7 mouse cellular contexts compared by ENCODE assay signal in genomic region chr15:89547824-89548601, GRCm38 (mm10). TPM values are rescaled to one million over a fixed set of nuclear protein-coding genes. Genes with fewer than 3 reads are reported as not detected.
A peak's percentile ranks its signal among the peaks of the same experiment; 100 is the strongest.
DNase-seq lines count a peak whose midpoint lies in the region; ATAC-seq and TF ChIP-seq lines count a peak whose summit lies in the region.

No protein-coding gene starts in this region.

- H3K9me3 ChIP-seq in lung, postnatal 0 days (ENCODE audit: low read length): no peaks in the 10 kb centered on the region
- H3K9me3 ChIP-seq in hindbrain, embryonic 15.5 days: no peaks in the 10 kb centered on the region
- no peaks in the 10 kb centered on the region for H3K9me3 ChIP-seq in midbrain, postnatal 0 days (ENCODE audit: low read length)

- WGBS in lung, postnatal 0 days: 34% methylated on average over 44 of the region's 58 CpGs
- 11% methylated on average over 58 of the region's 58 CpGs for WGBS in hindbrain, embryonic 15.5 days
- WGBS in midbrain, postnatal 0 days: 27% methylated on average over 53 of the region's 58 CpGs

- peak; percentile 30 for ATAC-seq in lung, postnatal 0 days
- peak; percentile 68 for ATAC-seq in hindbrain, embryonic 15.5 days (ENCODE audit: low FRiP score, low read depth)
- peak; percentile 64 for ATAC-seq in midbrain, postnatal 0 days (ENCODE audit: low FRiP score)

- no peak overlapping the region for H3K9ac ChIP-seq in lung, postnatal 0 days (replicated peaks; ENCODE audit: low read depth)
- H3K9ac ChIP-seq in hindbrain, embryonic 15.5 days: no peak overlapping the region; the same call in 1 of the 2 replicates
- 0 out of 2 replicates have a peak overlapping the region, but pooled peaks have one; percentile 19 for H3K9ac ChIP-seq in midbrain, postnatal 0 days (replicated peaks; ENCODE audit: low read length, poor library complexity, severe bottlenecking)

- no peaks in the 10 kb centered on the region for H3K4me1 ChIP-seq in lung, postnatal 0 days (ENCODE audit: insufficient read depth, low read depth, low read length)
- H3K4me1 ChIP-seq in hindbrain, embryonic 15.5 days (replicated peaks): peaks cover 23% of the 10 kb centered on the region
- no peaks in the 10 kb centered on the region for H3K4me1 ChIP-seq in midbrain, postnatal 0 days (ENCODE audit: insufficient read depth, low read length)

- peak overlapping the region; percentile 14; the same call in 1 of the 2 replicates for H3K4me3 ChIP-seq in lung, postnatal 0 days (ENCODE audit: low read depth, low read length)
- peak overlapping the region; percentile 13; the same call in 1 of the 2 replicates for H3K4me3 ChIP-seq in hindbrain, embryonic 15.5 days
- H3K4me3 ChIP-seq in midbrain, postnatal 0 days (ENCODE audit: low read depth, low read length): no peak overlapping the region

- peak overlapping the region; percentile 47 for H3K4me2 ChIP-seq in lung, postnatal 0 days (replicated peaks; ENCODE audit: low read depth, low read length)
- H3K4me2 ChIP-seq in hindbrain, embryonic 15.5 days: peak overlapping the region; percentile 45
- peak overlapping the region; percentile 20 for H3K4me2 ChIP-seq in midbrain, postnatal 0 days (ENCODE audit: low read depth, low read length, poor library complexity, severe bottlenecking)

- H3K27me3 ChIP-seq in lung, postnatal 0 days (replicated peaks; ENCODE audit: insufficient read depth, low read length): no peaks in the 10 kb centered on the region
- no peaks in the 10 kb centered on the region for H3K27me3 ChIP-seq in hindbrain, embryonic 15.5 days
- no peaks in the 10 kb centered on the region for H3K27me3 ChIP-seq in midbrain, postnatal 0 days (ENCODE audit: insufficient read depth, low read length)

- 0 out of 2 replicates have a peak, but pooled peaks cover 3% of the 10 kb centered on the region for H3K36me3 ChIP-seq in lung, postnatal 0 days (ENCODE audit: insufficient read depth, low read length)
- H3K36me3 ChIP-seq in hindbrain, embryonic 15.5 days: peaks cover 9% of the 10 kb centered on the region; the same call in 1 of the 2 replicates
- H3K36me3 ChIP-seq in midbrain, postnatal 0 days (ENCODE audit: insufficient read depth, low read length): peaks cover 47% of the 10 kb centered on the region

- no peak overlapping the region for H3K27ac ChIP-seq in lung, postnatal 0 days (ENCODE audit: low read length)
- H3K27ac ChIP-seq in hindbrain, embryonic 15.5 days (replicated peaks): peak overlapping the region; percentile 53; the same call in 1 of the 2 replicates
- no peak overlapping the region for H3K27ac ChIP-seq in midbrain, postnatal 0 days (ENCODE audit: low read depth, low read length)

- DNase-seq in lung, postnatal 0 days (ENCODE audit: low spot score): no peak
- DNase-seq in lung, postnatal 14 days: no peak
- DNase-seq in embryo, embryonic 9.5 days (ENCODE audit: extremely low spot score): peak; percentile 79
- peak; percentile 67 for DNase-seq in midbrain, postnatal 0 days (ENCODE audit: low spot score)
- DNase-seq in frontal cortex, postnatal 10 days (ENCODE audit: low spot score in 2 of 2): no peak
- no peak for DNase-seq in ovary, postnatal 14 days (ENCODE audit: low spot score)

- TF ChIP-seq EP300 in lung, postnatal 0 days (IDR thresholded peaks at IDR 0.05): no peak

- peak; percentile 12; the same call in 1 of the 2 replicates for TF ChIP-seq CTCF in lung, postnatal 0 days (IDR thresholded peaks at IDR 0.05)
- peak; percentile 49 for TF ChIP-seq CTCF in midbrain, postnatal 0 days (IDR thresholded peaks at IDR 0.05)

RNA-seq across cellular contexts. Expression of gene Acr, which starts 20.1 kb away (rescaled TPM):
- polyA plus RNA-seq in lung, postnatal 0 days (2015; fragmentation: Nextera tagmentation; extraction: Ambion mirVana): 0.08 TPM in 1 of 2 replicates, not detected in the other
- 1.4 and 1.5 TPM in 2 replicates for polyA plus RNA-seq in hindbrain, embryonic 15.5 days (2015; fragmentation: Nextera tagmentation; extraction: Ambion mirVana)
- total RNA-seq in midbrain, postnatal 0 days (2014; rRNA removed): 1.7 and 3.5 TPM in 2 replicates
- polyA plus RNA-seq in midbrain, postnatal 0 days (2015; fragmentation: Nextera tagmentation; extraction: Ambion mirVana): 2.0 and 3.1 TPM in 2 replicates

RNA-seq across cellular contexts. Expression of gene Rabl2, which starts 43.7 kb away (rescaled TPM):
- polyA plus RNA-seq in lung, postnatal 0 days (2015; fragmentation: Nextera tagmentation; extraction: Ambion mirVana): 23.1 and 24.2 TPM in 2 replicates
- 74.3 and 86.2 TPM in 2 replicates for polyA plus RNA-seq in hindbrain, embryonic 15.5 days (2015; fragmentation: Nextera tagmentation; extraction: Ambion mirVana)
- 48.2 and 49.7 TPM in 2 replicates for total RNA-seq in midbrain, postnatal 0 days (2014; rRNA removed)
- 68.1 and 70.1 TPM in 2 replicates for polyA plus RNA-seq in midbrain, postnatal 0 days (2015; fragmentation: Nextera tagmentation; extraction: Ambion mirVana)

RNA-seq across cellular contexts. Expression of gene Shank3, which starts 48.6 kb away (rescaled TPM):
- polyA plus RNA-seq in lung, postnatal 0 days (2015; fragmentation: Nextera tagmentation; extraction: Ambion mirVana): 1.8 and 2.2 TPM in 2 replicates
- 9.6 and 11.2 TPM in 2 replicates for polyA plus RNA-seq in hindbrain, embryonic 15.5 days (2015; fragmentation: Nextera tagmentation; extraction: Ambion mirVana)
- total RNA-seq in midbrain, postnatal 0 days (2014; rRNA removed): 61.5 and 63.2 TPM in 2 replicates
- 8.1 and 12.6 TPM in 2 replicates for polyA plus RNA-seq in midbrain, postnatal 0 days (2015; fragmentation: Nextera tagmentation; extraction: Ambion mirVana)

Comparison
In these comparisons a context has a peak if more than half of its experiments do, and no peak if none do; other contexts are left out.
1. DNase-seq: peak in embryo, embryonic 9.5 days (single experiment) and midbrain, postnatal 0 days (single experiment); none in lung, postnatal 0 days (single experiment), lung, postnatal 14 days (single experiment), frontal cortex, postnatal 10 days (0 of 2) and ovary, postnatal 14 days (single experiment).
2. Peak in every context shown above with its lines, with median percentiles within 50 percentile points of each other: ATAC-seq and H3K4me2 ChIP-seq.